Mouse (Mus musculus) adrenal gland, postnatal 4 days (tissue): ENCODE measurements around the gene Fbxo47. TPM values are rescaled to one million over a fixed set of nuclear protein-coding genes. Genes with fewer than 3 reads are reported as not detected.
"Not testable (repeated sequence)": the region's sequence is repeated elsewhere in the genome, so short reads cannot be mapped to it uniquely, and the experiment has no call there.

Experiments
- DNase-seq, 2 experiments: peaks; one replicate each; pipeline ENCODE4 v3.0.0; 2021 to 2022; ENCODE audit warnings: low spot score in 2 of 2, mixed read lengths in 2 of 2
- total RNA-seq, 2 experiments: library from RNA; stranded (reverse); gene quantifications; 2 replicates each; pipeline ENCODE4 v1.2.3; 2021

Fbxo47 gene
- total RNA-seq, 2 experiments from 2014 or later, result 1.2 to 1.8 TPM

- DNase-seq, result peak; percentile 36 to 43
These were observed 424 bp downstream of the Fbxo47 start for GRCm38 (mm10) chr11:97883542-97883917.

GRCm38 (mm10) chr11:97880362-97880761 is 3.6 kb downstream of the Fbxo47 start:
- DNase-seq, result no peak

GRCm38 (mm10) chr11:97877341-97877740 is 6.6 kb downstream of the Fbxo47 start:
- no peak for DNase-seq

- DNase-seq, result no peak
These were observed 9.6 kb downstream of the Fbxo47 start for GRCm38 (mm10) chr11:97874396-97874795.

- DNase-seq, result not testable (repeated sequence)
These were observed 11.6 kb downstream of the Fbxo47 start for GRCm38 (mm10) chr11:97872378-97872777.

GRCm38 (mm10) chr11:97867591-97867990 is 16.4 kb downstream of the Fbxo47 start:
- no peak for DNase-seq

GRCm38 (mm10) chr11:97866091-97866888 is 17.7 kb downstream of the Fbxo47 start:
- DNase-seq, result no peak

- DNase-seq, result no peak
These were observed 18.5 kb downstream of the Fbxo47 start for GRCm38 (mm10) chr11:97865421-97865820.

GRCm38 (mm10) chr11:97862148-97862547 is 21.8 kb downstream of the Fbxo47 start:
- DNase-seq, result no peak

GRCm38 (mm10) chr11:97855473-97855872 is 28.5 kb downstream of the Fbxo47 start:
- no peak for DNase-seq

GRCm38 (mm10) chr11:97851601-97852000 is 32.4 kb downstream of the Fbxo47 start:
- DNase-seq, result no peak

- DNase-seq, result no peak
These were observed 33.6 kb downstream of the Fbxo47 start for GRCm38 (mm10) chr11:97850367-97850766.

- DNase-seq, result no peak
These were observed 42.0 kb downstream of the Fbxo47 start for GRCm38 (mm10) chr11:97842001-97842400.

- no peak for DNase-seq
These were observed 42.8 kb downstream of the Fbxo47 start for GRCm38 (mm10) chr11:97840991-97841661.

GRCm38 (mm10) chr11:97840539-97840954 is 43.4 kb downstream of the Fbxo47 start, which contains the start of gene B230217C12Rik:
Gene B230217C12Rik, plus strand, starts transcription at chr11:97840780.
- no peak for DNase-seq

- no peak for DNase-seq
These were observed 43.8 kb downstream of the Fbxo47 start for GRCm38 (mm10) chr11:97840135-97840490.

GRCm38 (mm10) chr11:97839441-97840134 is 44.4 kb downstream of the Fbxo47 start:
- no peak for DNase-seq

GRCm38 (mm10) chr11:97838779-97839440 is 45.0 kb downstream of the Fbxo47 start:
- no peak for DNase-seq

GRCm38 (mm10) chr11:97837641-97838149 is 46.3 kb downstream of the Fbxo47 start:
- DNase-seq, result no peak

- DNase-seq, result not testable (repeated sequence)
These were observed 46.9 kb downstream of the Fbxo47 start for GRCm38 (mm10) chr11:97837051-97837450.

- DNase-seq, result no peak
These were observed 47.4 kb downstream of the Fbxo47 start for GRCm38 (mm10) chr11:97836541-97836940.
